Mouse (Mus musculus) urinary bladder, postnatal 10 days (tissue): ENCODE results near the gene Olfr544.
"Not testable (repeated sequence)": the region's sequence is repeated elsewhere in the genome, so short reads cannot be mapped to it uniquely, and the experiment has no call there.

Experiments used
- DNase-seq: peaks from one replicate; pipeline ENCODE4 v3.0.0; 2022; ENCODE audit warnings: low spot score

Olfr544 gene

DNA sequence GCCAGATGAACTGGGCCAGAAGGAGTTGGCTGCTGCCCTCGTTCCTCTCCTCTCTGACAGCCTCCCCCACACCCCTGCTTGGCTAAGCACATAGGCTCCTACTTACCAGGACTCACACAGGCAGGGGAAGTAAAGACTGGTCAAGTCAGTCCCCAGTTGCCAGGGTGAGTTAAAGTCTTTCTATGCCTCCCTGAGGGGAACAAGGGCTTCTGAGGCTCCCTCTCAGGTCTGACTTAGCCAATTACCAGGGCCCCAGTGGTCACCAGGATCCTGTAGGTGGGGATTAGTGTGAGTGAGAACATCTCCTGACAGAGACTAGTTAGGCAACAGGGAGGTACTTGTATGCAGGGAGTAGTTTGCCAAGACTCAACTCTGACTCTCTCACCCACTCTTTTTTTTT lies at the start of gene Olfr544:
Olfr544 (minus strand) TSS at position 153 of the 400 bp plus-strand sequence.
- no peak for DNase-seq

DNA sequence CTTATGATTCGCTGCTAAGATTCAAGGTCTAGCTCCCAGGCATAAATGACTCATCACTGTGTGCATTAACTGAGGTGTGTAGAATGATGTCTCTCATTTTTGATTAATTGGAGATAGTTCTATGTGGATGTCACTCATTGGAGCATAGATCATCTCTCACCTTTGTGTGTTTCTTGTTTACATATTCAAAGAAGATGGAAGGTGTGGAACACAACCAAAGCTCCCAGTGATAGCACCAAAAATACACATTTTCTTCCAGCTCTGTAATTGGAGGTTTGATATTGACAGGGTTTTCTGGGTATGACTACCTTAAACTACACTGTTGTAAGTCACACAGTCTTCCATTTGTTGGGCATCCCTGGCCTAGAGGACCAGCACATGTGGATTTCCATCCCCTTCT lies 46.3 kb upstream of the Olfr544 start, which contains the start of gene Olfr547:
Olfr547 (plus strand) TSS at position 301 of the 400 bp plus-strand sequence.
- no peak for DNase-seq

DNA sequence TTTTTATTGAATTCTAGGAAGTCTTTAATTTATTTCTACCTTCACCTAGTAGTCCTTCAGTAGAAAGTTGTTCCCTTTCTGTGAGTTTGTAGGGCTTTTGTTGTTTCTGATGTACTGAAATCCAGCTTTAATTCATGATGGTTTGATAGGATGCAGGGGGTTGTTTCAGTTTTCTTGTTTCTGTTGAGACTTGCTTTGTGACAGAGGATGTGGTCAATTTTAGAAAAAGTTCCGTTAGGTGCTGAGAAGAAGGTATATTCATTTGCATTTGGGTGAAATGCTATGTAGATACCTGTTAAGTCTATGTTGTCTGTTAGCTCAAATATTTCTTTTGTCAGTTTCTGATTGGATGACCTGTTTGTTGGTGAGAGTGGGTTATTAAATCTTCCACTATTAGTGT lies 40.9 kb upstream of the Olfr544 start:
- no peak for DNase-seq

DNA sequence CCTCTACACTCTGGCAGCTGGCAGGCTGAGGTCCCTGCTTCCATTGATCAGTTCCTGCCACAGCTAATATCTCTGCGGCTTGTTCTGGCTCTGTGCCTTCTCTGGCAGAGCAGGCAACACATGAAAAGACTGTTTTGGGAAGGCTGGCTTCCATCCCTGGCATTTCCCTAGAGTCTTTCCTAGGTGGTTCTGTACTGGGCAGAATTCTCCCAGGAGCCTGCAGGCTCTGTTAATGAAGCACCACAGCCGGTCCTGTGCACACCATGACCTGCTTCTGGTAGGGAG lies 28.9 kb upstream of the Olfr544 start:
- no peak for DNase-seq

DNA sequence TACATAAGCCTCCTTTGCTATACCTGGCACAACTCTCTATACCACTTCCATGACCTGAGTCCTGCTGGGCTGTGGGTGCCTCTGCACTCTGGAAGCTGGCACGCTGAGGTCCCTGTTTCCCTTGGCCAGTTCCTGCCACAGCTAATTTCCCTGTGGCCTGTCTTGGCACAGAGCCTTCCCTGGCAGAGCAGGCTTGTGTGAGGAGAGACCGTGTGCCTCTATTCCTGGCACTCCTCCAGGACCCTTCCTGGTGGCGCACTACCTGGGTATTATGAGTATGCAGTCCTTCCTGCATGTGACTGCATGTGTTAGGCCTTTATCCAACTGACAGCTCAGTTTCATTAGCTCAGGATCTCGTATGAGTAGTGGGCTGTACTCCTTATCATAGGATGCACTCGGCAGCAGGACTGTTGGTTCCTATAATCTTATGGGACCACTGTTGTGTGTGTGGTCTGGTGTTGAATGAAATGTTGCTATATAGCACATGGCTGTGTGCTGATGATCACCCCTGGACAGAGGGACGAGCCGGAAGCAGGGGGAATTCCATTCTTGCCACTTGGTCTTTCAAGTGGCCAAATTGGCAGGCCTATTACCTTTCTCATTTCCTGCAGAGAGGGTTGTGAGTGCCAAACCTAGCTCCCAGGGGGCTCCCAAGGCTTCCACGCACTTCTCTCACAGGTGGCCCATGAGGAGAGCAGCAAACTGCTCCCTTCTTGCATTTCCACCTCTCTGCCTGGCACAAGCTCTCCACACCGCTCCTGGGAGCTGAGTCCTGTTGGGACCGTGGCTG lies 28.3 kb upstream of the Olfr544 start:
- no peak for DNase-seq

DNA sequence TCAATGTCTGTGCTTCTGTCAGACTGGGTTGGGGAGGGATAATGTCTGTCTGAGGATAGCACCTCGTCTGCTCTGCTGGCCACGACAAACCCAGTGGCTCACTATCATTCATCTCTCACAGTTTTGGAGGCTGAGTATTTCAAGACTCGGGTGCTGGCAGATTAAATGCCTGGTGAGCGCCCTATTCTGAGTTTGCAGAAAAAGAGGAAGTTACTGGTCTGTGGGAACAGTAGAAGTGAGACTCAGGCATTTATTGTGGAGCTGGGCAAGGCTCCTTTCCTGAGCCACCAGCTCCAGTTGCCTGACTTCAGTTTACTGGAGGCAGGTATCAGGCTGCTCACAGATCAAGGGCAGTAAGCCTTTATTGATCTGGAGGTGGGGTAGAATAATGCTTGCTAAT lies 26.0 kb upstream of the Olfr544 start:
- no peak for DNase-seq

DNA sequence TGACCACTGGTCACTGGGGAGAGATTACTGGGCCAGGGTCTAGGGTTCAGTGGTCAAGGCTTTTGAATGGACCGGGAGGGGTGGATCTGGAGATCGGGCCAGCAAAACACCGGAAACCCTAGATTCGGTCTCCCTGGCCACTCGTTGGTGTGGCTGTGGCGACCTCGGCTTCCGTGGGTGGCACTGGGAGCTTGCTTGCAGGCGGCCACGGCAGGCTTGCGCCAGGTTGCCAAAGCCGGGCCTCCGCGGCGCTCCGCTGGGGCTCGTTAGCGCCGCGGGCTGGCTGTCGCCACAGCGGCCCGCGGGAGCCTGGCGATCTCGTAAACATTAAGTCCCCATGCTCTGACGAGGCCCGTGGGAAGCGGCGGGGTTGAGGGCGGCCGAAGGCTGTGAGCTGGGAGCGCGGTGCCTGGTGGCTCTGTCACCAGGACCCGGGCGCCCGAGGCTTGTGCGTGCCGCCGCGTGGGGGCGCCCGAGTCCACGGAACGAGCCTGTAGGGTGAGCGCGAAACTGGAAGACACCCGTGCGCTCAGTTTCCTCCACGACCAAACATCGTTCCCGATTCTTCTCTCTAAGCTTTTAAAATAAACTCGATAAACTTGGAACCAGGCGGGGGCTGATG lies 24.8 kb upstream of the Olfr544 start:
- peak; percentile 49 for DNase-seq

DNA sequence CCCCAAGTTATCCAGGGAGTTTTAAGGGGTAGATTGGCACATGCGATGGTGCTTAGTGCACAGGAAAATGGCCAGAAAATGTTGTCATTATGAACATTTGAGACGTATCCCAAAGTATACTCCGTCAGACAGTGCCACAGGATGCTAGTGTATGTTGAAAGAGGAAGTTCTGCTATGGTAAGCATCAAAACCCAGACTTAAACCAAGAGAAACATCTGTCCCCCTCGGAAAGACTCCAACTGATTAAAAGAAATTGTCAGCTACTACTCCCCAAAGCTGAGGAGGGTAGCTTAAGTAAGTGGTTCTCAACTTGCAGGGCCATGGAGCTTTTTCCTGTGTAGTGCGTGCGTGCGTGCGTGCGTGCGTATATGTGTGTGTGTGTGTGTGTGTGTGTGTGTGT lies 23.8 kb upstream of the Olfr544 start:
- no peak for DNase-seq

DNA sequence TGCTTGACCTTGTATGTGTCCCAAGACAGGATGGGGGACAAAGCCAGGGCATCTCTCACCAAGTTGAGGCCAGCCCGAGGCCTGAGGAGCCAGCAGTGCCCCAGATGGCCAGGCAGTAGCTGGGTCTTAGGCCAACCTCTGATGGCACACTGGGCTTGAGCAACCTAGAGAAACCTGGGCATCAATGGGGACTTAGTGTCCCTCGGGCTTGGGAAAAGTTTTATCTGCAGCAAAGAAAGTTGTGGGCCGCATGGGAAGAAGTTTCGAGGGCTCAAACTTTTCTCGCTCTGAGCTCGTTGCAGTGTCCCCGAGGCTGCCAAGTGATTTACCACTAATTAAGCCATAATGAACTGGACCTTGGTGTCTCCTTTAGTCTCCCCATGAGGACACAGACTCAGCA lies 21.6 kb upstream of the Olfr544 start:
- no peak for DNase-seq

DNA sequence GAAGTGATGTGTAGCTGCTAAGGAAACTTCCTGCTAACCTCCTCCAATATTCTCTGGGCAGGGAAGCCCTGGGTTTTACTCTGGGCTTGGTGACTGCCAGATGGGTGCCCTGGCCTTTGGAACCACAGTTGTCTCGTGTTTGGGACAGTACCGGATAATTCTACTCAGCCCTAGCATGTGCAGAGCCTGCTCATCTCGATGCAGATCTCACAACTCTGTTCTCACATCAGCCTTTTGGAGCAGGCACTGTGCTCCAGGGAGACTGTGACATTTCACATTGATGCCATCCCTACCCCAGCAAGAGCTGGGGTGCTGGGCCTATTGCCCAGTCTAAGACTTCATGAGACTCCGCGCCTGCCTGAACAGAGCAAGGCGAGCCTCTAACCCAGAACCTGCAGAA lies 20.6 kb upstream of the Olfr544 start:
- DNase-seq, result no peak

DNA sequence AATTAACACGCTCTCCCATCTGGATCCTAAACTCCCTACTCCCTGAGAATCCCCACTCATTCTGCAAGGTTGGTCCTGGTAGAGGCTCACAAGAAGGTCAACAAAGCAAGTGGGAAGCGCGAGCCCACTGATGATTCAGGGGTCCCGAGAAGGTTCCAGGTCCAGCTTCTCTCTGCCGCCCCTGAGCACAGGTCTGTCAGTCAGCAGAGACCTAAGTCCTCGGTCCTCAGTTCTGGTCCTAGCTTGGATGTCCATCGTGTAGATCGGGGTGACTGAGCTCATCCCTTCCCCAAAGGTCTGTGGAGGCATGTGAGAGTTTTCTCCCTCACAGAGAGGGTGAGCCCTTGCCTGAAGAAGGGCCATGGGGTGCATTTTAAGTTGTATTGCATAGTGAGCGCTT lies 20.0 kb upstream of the Olfr544 start:
- no peak for DNase-seq

DNA sequence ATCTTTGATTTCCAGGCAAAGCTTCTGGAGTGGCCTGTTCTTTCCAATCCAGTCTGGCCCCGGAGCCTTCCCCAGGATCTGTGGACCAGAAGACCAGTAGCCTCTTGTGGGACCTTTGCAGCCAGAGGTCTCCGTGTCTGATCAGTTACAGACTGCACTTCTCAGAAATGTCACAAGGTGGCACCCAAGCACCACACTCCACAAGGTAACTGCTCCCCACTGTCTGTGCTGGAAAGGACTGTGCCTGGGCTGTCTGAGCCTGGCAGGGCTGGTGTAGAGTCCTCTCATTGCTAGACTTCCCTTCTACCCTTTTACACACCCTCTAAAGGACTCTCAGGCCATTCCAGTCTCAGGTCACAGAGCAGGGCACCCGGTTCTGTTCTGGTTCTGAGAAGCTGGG lies 18.7 kb upstream of the Olfr544 start:
- DNase-seq, result no peak

DNA sequence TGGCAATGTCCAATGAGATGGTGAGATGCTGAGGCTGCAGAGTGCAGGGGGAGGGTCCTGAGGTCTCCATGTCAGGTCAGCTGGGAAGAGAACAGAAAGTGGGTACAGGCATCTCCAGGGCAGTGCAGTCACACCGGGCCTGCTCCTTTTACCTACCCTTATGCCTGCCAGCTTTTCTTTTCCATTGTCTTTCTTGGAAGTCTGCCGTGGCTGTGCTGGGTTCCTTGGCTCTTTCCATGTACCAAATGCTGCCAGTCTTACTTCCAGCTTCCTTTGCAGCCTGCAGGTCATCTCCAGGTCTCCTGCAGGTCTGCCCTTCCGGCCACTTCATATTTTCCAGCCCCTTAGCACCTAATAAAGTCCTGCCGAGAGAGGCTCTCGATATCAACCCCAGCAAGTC lies 13.9 kb upstream of the Olfr544 start:
- DNase-seq, result no peak

DNA sequence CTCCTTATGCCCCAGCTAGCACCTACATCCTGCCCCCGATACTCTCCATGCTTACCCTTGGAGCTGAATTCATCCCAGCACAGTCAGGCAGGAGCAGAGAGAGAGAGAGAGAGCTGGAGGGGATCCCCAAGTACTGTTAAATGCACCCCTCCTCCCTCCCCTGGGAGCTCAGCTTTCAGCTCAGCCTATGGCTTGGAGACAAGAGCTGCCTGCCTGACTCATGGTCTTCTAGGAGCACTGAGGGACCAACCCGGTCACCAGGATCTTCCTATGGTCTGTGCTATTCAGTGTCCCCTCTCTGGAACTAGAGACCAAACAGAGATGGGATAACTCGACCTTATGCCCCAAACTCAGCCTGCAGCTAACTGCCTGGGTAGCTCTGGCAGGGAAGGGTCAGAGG lies 11.4 kb upstream of the Olfr544 start, which contains the start of gene Olfr545:
Olfr545 (minus strand) TSS at position 101 of the 400 bp plus-strand sequence.
- no peak for DNase-seq

DNA sequence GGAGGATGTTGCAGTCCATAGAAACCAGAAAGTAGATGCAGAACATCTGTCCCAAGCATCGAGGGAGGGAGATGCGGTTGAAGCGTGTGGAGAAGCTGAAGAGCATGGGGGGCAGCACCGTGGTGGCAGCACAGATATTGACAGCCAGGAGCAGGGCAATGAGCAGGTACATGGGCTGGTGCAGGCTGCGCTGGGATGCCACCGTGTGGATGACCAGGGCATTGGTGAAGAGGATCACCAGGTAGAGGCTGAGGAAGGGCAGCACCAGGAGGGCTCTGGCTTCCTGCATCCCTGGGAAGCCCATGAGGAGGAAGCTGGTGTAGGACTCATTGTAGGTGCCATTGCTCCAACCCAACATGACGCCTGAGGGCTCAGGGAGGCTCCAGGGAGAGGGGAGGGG lies 6.3 kb upstream of the Olfr544 start:
- DNase-seq, result not testable (repeated sequence)

DNA sequence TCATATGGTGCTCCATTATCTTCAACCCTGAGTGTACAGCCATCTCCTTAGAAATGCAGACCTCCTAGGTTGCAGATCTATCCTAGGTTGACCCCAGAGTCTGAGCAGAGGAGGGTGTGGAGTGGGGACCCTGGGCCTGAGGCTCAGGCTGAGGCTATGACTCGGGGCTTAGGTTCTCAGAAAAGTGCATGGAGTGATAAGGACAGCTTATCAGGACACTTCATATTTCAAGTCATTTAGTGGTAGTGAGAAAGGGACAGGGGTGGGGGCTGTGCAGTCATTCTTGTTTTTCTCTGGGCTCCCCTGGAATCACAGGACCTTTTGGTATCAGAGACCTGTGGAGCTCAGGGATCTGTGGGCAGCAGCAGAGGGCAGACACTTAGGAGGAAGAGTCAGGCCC lies 2.0 kb downstream of the Olfr544 start:
- no peak for DNase-seq

DNA sequence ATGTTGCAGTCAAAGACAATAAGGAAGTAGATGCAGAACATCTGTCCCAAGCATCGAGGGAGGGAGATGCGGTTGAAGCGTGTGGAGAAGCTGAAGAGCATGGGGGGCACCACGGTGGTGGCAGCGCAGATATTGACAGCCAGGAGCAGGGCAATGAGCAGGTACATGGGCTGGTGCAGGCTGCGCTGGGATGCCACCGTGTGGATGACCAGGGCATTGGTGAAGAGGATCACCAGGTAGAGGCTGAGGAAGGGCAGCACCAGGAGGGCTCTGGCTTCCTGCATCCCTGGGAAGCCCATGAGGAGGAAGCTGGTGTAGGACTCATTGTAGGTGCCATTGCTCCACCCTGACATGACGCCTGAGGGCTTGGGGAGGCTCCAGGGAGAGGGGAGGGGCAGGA lies 3.3 kb downstream of the Olfr544 start:
- DNase-seq, result not testable (repeated sequence)

DNA sequence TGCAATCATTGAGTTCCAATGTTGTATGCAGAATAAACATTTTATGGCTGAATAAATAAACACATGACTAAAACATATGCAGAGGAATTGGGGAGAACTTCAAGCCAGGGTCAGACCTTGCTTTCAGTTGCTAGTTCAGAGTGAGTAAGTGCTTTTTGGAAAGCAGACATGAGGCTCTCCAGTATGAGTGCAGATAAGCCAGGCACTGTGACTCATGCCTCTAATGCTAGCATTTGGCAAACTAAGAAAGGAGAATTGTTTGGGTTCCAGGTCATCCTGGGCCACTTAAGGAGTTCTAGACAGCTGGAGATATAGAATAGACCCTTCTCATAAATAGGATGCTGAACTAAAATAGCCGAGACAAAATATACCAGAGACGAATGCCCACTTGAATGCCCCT lies 4.4 kb downstream of the Olfr544 start:
- no peak for DNase-seq

DNA sequence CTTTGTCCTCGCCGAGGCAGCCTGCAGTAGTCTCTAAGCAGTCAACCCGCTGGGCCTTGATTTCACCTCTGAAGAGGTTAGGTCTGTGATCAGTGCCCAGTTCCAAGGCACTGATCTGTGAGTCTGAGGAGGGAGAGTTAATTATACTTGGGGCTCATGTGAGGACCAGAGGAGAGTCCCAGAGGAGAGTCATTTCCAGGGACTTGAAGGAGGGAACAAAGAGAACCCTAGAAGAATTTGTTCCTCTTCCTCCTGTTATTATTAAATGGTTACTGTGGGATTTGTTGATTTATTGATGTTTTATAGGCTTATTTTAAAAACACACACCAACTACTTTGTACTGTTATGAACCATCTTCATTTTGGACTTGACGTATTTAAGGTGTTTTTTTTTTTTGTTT lies 6.5 kb downstream of the Olfr544 start, which contains the start of gene Olfr543:
Olfr543 (minus strand) TSS at position 101 of the 400 bp plus-strand sequence.
- no peak for DNase-seq

DNA sequence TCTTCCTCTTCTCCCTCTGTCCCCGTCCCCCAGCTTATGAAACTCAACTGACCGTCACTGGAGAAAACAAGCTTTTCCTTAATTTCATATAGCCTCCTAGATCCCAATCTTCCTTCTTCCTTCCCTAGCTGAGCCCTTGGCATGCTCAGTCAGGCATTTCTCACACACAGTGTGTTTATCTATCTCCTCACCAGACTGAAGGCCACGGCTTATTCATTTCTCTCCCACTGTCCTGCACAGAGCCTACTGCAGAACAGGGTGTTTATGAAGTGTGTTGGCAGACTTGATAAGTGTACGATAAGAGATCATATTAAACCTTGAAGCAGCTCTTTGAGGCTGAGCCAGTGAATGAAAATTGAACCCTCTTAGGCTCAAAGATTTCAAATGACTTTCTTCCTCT lies 7.3 kb downstream of the Olfr544 start:
- no peak for DNase-seq

DNA sequence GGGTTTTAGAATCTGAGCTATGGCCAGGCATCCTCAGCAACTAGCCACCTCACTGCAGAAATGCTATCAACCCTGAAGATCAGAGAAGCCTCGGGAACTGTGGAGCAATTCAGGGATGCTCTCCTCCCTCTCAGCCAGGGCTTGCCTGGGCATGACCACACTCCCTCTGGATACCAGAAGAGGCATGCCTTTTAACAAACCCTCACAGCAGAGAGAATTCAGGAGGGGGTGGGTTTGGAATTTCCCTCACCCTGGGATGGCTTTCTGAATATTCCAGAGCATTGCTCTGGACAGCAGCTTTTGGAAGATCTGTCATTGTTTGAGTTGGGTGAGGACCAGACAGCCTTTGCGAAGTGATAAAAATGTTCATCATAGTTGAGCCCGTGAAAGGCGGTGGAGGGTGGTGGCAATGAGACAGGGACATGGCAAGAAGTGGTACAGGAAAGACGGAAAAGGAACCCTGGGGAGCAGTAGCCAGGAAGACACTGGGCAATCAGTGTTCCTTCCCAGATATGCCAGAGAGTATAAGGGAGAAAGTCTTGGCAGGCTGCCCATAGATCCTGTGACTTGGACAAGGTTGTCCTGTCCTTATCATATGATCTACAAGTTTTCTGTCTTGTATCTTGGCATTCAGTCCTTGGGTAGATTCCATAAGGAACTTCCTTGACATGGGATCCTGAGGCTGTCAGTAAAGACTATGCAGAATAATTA lies 8.6 kb downstream of the Olfr544 start:
- no peak for DNase-seq

DNA sequence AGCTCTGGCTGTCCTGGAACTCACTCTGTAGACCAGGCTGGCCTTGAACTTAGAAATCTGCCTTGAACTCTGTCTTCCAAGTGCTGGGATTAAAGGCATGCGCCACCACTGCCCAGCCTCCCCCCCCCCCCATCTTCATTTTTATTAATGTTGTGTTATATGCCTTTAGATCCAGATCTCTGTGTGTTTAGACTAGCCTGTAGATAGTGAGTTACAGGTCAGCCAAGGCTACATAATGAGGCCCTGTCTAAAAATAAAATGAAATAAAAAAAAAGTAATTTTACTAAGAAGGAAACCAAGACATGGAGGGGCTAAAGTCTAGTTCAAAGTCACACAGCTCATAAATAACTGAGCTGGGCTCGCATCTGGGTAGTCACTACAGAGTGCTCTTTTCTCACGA lies 9.2 kb downstream of the Olfr544 start:
- no peak for DNase-seq

DNA sequence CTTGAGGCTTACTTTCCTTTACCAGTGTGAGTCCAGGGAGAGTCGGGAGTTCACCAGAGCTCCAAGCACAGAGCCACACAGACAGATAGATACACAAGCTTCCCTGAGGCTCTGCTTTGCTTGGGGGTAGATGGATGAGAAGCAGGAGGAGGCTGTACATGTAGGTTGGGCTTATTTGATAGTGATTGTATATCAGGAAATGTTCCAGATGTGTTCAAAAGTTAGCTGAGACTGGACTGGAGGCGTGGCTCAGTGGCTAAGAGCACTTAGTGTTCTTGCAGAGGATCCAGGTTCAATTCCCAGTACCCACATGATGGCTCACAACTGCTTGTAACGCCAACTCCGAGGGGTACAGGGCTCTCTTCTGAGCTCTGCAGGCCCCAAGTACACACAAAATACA lies 9.7 kb downstream of the Olfr544 start:
- no peak for DNase-seq
